Mouse (Mus musculus): ENCODE data around the gene Cfap58.

GRCm38 (mm10) chr19:47902316-47903201, 34.9 kb upstream of the Cfap58 start:
- TF ChIP-seq CTCF (conservative IDR thresholded peaks at IDR 0.05; ENCODE audit: insufficient read depth, insufficient read length, low read depth, low read length) (no peak), POLR2A (IDR thresholded peaks at IDR 0.05; ENCODE audit: low read depth, low read length) (no peak)
